Mouse (Mus musculus) adrenal gland, adult 10 weeks (tissue): ENCODE measurements around the gene Pex12. TPM values are rescaled to one million over a fixed set of nuclear protein-coding genes. Genes with fewer than 3 reads are reported as not detected.

ENCODE experiments used
- polyA plus RNA-seq: library from polyadenylated mRNA; stranded (reverse); fragments of 350-450 nt; fragmentation: Illumina TruSeq; extraction: RNeasy Lipid Tissue Mini Kit (QIAGEN cat#74804); gene quantifications from one replicate; pipeline ENCODE4 v1.2.3, GENCODE M21; 2014; ENCODE audit warnings: low read depth, low replicate concordance

Pex12 gene
- polyA plus RNA-seq = 33.0 TPM

DNA sequence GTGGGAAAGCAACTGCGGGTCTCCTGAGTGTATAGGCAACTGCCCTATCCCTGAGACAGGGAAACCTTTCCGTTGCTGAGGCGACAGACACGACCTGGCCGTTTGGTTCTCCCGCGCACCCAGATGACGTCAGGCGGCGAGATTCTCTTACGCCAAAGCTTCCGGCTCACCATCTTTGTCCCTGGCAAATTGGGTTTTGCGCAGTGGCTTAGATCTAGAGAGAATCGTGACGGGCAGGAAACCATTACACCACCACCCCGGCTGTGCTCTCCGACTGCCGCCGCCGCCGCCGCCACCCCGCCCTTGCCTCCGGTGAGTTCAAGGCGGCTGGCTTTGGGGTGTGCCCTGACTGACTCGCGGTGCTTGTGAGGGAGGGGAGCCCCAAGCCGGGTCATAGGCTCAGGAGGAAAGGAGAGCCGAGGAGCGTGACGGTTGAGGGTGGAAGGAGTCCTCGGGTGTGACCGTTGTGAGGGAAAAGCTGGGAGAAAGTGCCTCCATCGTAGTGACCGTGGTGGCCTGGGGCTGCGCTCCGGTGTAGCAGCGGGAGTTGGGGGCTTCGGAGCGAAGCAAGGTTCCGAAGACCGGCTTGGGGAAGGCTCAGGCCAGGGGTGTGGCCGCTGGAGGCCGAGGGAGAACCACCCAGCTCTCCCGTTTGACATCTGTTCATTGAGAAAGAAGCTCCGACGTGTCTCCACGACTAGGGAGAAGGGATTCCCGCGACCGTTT, at the start of gene Pex12:
Gene Pex12, minus strand, starts transcription at position 61 of the 726 bp plus-strand sequence.

DNA sequence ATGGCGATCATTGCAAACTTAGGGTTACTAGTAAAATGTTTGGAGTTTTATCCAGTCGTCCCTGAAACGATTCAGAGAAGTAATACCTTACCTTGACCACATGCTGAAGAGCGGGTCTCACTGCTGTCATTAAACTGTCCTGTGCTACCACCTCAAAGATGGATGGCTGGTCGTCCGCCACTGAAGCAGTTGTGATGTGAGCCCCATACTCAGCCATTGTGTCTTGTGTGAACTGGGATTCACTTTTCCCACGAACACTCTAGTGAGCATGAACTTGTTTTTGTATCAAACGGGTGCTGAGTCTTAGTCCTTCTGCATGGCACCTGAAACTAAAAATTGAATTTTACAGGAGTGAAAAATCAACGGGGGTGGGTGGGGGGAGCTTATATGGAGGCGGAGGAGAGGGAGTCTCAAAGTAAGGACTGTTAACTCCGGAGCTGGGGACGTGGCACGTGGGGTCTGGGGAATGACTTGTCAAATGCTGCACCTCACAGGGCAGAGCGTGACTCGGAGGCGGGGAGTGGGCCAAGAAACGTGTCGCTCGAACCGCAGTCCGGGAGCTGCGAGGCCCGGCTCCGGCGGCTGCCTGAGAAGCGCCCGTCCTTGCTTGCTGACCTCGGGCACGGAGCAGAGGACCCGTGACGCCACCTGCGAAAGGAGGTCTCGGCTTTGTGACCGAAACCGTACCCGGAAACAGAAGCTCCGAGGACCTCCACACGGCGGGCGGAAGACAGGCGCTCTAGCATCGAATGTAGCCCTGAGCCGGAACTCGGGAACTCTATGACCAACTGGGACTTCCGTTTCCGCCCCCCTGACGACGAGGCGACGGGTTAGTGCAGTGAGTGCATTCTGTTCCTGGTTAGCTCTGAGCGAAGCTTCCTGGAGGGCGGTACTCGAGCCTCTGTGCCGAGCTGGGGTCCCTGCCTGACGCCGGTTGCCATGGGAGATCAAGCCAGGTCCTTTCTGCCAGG, 3.9 kb downstream of the Pex12 start, which contains the start of gene Ap2b1:
Gene Ap2b1, plus strand, starts transcription at position 800 of the 971 bp plus-strand sequence.

GRCm38 (mm10) chr11:83286566-83286965, 15.8 kb downstream of the Pex12 start, which contains the start of gene Slfn14:
Gene Slfn14, minus strand, starts transcription at chr11:83286726.

Other genes starting within 250 kb of the Pex12 start
- gene Slfn2, start 237.5 kb downstream of the Pex12 start, polyA plus RNA-seq = 9.8 TPM
- 0.82 TPM for gene Slfn1, start 185.7 kb downstream of the Pex12 start, polyA plus RNA-seq
- gene Slfn4, start 127.4 kb downstream of the Pex12 start, polyA plus RNA-seq = 0.35 TPM
- 11.0 TPM for gene Slfn3, start 111.3 kb downstream of the Pex12 start, polyA plus RNA-seq
- not detected for gene Slfn14, start 15.9 kb downstream of the Pex12 start, polyA plus RNA-seq
- 55.1 TPM for gene Ap2b1, start 3.6 kb downstream of the Pex12 start, polyA plus RNA-seq
- 1.2 TPM for gene Rasl10b, start 106.6 kb upstream of the Pex12 start, polyA plus RNA-seq
- gene Gas2l2, start 126.9 kb upstream of the Pex12 start, polyA plus RNA-seq = not detected
- not detected for gene 1700020L24Rik, start 135.1 kb upstream of the Pex12 start, polyA plus RNA-seq
- gene Mmp28, start 160.5 kb upstream of the Pex12 start, polyA plus RNA-seq = 2.9 TPM
- gene Taf15, start 170.5 kb upstream of the Pex12 start, polyA plus RNA-seq = 193 TPM
- not detected for gene Heatr9, start 219.6 kb upstream of the Pex12 start, polyA plus RNA-seq
- gene Ccl5, start 227.9 kb upstream of the Pex12 start, polyA plus RNA-seq = not detected